Mouse (Mus musculus) liver, embryonic 14.5 days (tissue): Measurements from ENCODE around the gene P2ry6. TPM values are rescaled to one million over a fixed set of nuclear protein-coding genes. Genes with fewer than 3 reads are reported as not detected.

Experiments
- ATAC-seq: fragments of 200-750 bp; cut with Nextera tagmentation; 2 replicates; pipeline ENCODE4 v1.8.0; 2017; ENCODE audit warnings: moderate number of reproducible peaks, mild to moderate bottlenecking, moderate library complexity; ENCODE audit not compliant: insufficient read depth
- DNase-seq, 3 experiments: peaks; one replicate each; pipeline ENCODE4 v3.0.0-alpha.2; 2012 to 2013; ENCODE audit warnings: low read depth in 3 of 3, low spot score in 3 of 3
- H3K27ac ChIP-seq: fragments of 300-500 bp; sonication (generic); 2 replicates; pipeline ENCODE4 v1.5.1; 2014; ENCODE audit warnings: moderate library complexity, mild to moderate bottlenecking, control low read depth, inconsistent platforms
- H3K27me3 ChIP-seq: fragments of 300-500 bp; sonication (generic); 2 replicates; pipeline ENCODE4 v1.6.1; 2014; ENCODE audit warnings: mild to moderate bottlenecking, low read length, moderate library complexity; ENCODE audit not compliant: control insufficient read depth, insufficient read depth
- H3K36me3 ChIP-seq: fragments of 300-500 bp; sonication (generic); replicated peaks from 2 replicates; pipeline ENCODE4 v1.6.1; 2014; ENCODE audit warnings: low read depth; ENCODE audit not compliant: control insufficient read depth, insufficient read depth
- H3K4me1 ChIP-seq, 2 experiments: fragments of 200-500 bp in 1 of 2; fragments of 300-500 bp in 1 of 2; sonication (generic) in 1 of 2; replicated peaks; 2 replicates each; pipeline ENCODE4 v1.6.1; 2012 to 2014; ENCODE audit warnings: antibody characterized with exemption in 1 of 2, inconsistent platforms in 1 of 2, low read length in 1 of 2; ENCODE audit not compliant: control insufficient read depth in 2 of 2, insufficient read depth in 2 of 2
- H3K4me2 ChIP-seq: fragments of 300-500 bp; sonication (generic); 2 replicates; pipeline ENCODE4 v1.6.1; 2014; ENCODE audit warnings: low read depth, mild to moderate bottlenecking, control low read depth, moderate library complexity
- H3K4me3 ChIP-seq, 2 experiments: fragments of 200-500 bp in 1 of 2; fragments of 300-500 bp in 1 of 2; sonication (generic) in 1 of 2; 2 replicates each; pipeline ENCODE4 v1.5.1; 2012 to 2014; ENCODE audit warnings: low read depth in 2 of 2, low read length in 2 of 2, mild to moderate bottlenecking in 2 of 2, control low read depth in 1 of 2, inconsistent platforms in 1 of 2, moderate library complexity in 1 of 2; ENCODE audit not compliant: insufficient read depth in 1 of 2
- H3K9ac ChIP-seq: fragments of 300-500 bp; sonication (generic); replicated peaks from 2 replicates; pipeline ENCODE4 v1.6.1; 2014; ENCODE audit warnings: mild to moderate bottlenecking, control low read depth, moderate library complexity
- H3K9me3 ChIP-seq: fragments of 300-500 bp; sonication (generic); 2 replicates; pipeline ENCODE4 v1.6.1; 2016; ENCODE audit warnings: low read length, mixed read lengths; ENCODE audit not compliant: control insufficient read depth
- CTCF ChIP-seq: IDR thresholded peaks from 2 replicates; pipeline ENCODE4 v1.5.1; 2016; ENCODE audit warnings: antibody characterized with exemption, low read depth, control low read depth
- EP300 ChIP-seq: IDR thresholded peaks from 2 replicates; pipeline ENCODE4 v1.6.1; 2016; ENCODE audit warnings: antibody characterized with exemption, low read depth
- WGBS: fragments of 180-500 bp; shearing (Covaris S2); extraction: QIAGEN DNeasy Blood & Tissue Kit; methylation state at CpG from one replicate; pipeline ENCODE4 v1.1.7; 2014; ENCODE audit not compliant: insufficient replicate concordance; 5-methylcytosine and 5-hydroxymethylcytosine counted together
- polyA plus RNA-seq, 2 experiments: library from polyadenylated mRNA; depleted of rRNA in 1 of 2; stranded (reverse) in 1 of 2; unstranded in 1 of 2; fragments of >200 nt; fragmentation: Nextera tagmentation in 1 of 2; extraction: Ambion mirVana in 1 of 2; gene quantifications; 2 replicates each; pipeline versions ENCODE4 v1.2.1 to v1.2.3; 2012 to 2014

The P2ry6 gene
- polyA plus RNA-seq, 2 experiments, result 2.0 to 2.9 TPM

DNA sequence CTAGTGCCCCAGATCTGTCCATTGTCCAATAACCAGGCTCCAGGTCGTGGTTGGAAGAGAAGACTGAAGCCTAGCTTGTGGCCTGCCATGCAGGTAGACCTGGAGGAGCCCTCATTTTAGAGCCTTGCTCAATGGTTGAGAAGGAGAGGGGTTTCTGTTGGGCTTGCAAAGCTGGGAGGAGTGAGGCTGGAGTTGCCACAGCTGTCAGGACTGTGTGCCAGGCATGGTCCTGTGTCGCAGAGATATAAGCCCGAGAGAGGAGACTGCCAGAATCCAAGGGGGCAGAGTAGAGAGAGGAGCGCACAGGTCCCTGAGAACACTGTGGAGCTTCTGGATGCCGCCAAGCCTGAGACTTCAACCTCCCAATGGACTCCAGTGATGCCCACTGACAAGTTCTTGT, 29.7 kb downstream of the P2ry6 start:
- TF ChIP-seq EP300 (no peak), CTCF (no peak)
- Histone ChIP-seq H3K4me1 (peaks cover 0 to 7% of the 10 kb centered on the region in 2 experiments; a peak in 2 of 4 replicates), H3K9me3 (no peaks in the 10 kb centered on the region), H3K36me3 (no peaks in the 10 kb centered on the region), H3K4me3 (no peak overlapping the region), H3K4me2 (no peak overlapping the region), H3K27ac (no peak overlapping the region), H3K9ac (no peak overlapping the region), H3K27me3 (no peaks in the 10 kb centered on the region)
- 64% methylated on average over 5 of the region's 5 CpGs for WGBS
- ATAC-seq (no peak), DNase-seq (no peak)

DNA sequence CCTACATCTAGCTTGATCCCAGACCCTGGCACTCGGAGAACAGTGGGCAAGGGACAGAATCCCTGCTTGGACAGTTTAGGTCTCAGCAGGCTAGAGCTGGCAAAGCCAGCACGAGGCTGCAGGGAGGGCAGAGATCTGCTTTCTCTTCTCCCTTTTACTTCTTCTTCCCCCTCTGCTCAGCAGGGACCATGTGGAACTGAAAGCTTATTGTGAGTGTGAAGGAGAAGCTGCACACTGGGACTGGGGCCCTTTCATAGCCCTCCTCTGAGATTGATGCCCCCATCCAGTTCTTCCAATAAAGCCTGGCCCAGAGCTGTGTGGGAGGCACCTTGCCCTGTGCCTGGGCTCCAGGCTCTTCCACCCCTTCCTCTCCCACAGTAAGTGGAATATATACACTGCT, 30.1 kb downstream of the P2ry6 start:
- DNase-seq (no peak), ATAC-seq (no peak)
- peaks cover 0 to 2% of the 10 kb centered on the region in 2 experiments; a peak in 2 of 4 replicates for H3K4me1 ChIP-seq
- H3K4me2 ChIP-seq, result no peak overlapping the region
- H3K4me3 ChIP-seq, result no peak overlapping the region
- H3K9me3 ChIP-seq, result no peaks in the 10 kb centered on the region
- H3K9ac ChIP-seq, result no peak overlapping the region
- no peak overlapping the region for H3K27ac ChIP-seq
- no peak for TF ChIP-seq EP300
- TF ChIP-seq CTCF, result no peak
- H3K36me3 ChIP-seq, result no peaks in the 10 kb centered on the region
- H3K27me3 ChIP-seq, result no peaks in the 10 kb centered on the region
- 36% methylated on average over 2 of the region's 2 CpGs for WGBS

DNA sequence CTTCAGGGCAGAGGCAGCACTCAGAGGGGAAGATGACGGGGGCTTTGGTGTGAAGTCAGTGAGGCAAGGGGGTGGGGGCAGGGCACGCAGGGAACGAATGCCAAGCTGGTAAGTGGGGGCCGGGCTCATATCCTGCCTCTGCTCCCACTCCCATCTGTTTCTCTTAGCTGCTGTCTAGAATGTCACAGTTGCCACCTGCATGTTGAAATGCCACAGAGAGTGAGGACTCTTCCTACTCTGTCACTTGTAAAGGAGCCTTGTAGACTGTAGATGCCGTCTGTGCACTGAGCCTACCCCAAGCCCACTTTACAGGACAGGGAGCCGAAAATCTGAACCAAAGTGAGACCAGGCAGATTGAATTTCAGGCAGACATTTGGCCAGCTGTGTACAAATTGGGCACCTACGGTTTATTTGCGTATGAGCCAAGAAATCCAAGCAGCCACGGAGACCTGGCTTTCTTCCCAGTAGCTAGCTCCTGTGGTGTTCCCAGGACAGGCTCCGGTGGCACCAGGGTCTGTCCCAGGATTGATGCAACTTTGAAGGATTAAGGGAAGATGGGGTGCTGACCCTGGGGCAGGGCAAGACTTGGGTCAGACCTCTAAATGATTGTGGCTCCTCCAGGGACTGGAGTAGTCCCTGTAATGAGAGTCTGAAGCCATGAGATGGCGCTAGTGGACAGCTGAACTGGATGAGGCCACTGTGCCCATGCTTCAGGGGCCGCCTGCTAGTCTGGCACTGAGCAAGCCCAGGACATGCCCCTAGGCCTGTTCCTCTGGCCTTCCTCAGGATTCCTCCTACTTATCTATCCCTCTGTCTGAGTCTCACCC, 31.4 kb downstream of the P2ry6 start:
- no peak overlapping the region for H3K9ac ChIP-seq
- no peaks in the 10 kb centered on the region for H3K9me3 ChIP-seq
- H3K4me2 ChIP-seq, result no peak overlapping the region
- peak in 1 of 3 experiments; percentile 43 for DNase-seq
- WGBS, result 41% methylated on average over 12 of the region's 12 CpGs
- H3K4me1 ChIP-seq, result 0 out of 4 replicates have a peak, but pooled peaks cover 0 to 2% of the 10 kb centered on the region in 2 experiments
- no peaks in the 10 kb centered on the region for H3K36me3 ChIP-seq
- TF ChIP-seq CTCF (peak; percentile 83), EP300 (no peak)
- ATAC-seq, result peak; percentile 26; the same call in 1 of the 2 replicates
- no peak overlapping the region for H3K27ac ChIP-seq
- no peaks in the 10 kb centered on the region for H3K27me3 ChIP-seq
- H3K4me3 ChIP-seq, result no peak overlapping the region

DNA sequence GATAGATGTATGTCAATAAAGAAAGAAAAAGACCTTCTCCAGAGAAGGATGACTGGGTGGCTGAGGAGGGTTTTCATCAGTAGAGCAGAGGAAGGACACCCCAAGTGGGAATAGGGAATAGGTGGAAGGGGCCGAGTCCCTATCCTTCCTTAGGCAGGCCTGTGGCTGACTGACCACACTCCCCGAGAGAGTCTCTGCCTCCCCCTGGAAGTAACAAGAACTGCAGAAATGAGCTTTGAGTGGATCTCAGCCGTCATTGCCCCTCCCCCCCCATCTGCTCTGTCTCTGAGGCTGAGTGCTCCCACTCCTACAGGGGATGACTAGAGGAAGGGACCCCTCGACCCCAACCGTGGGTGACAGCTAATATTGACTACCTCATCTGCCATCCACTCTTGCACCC, 33.3 kb downstream of the P2ry6 start:
- ATAC-seq, result no peak
- WGBS, result 25% methylated on average over 5 of the region's 5 CpGs
- no peak for DNase-seq
- Histone ChIP-seq H3K9me3 (no peaks in the 10 kb centered on the region), H3K4me2 (no peak overlapping the region), H3K4me3 (no peak overlapping the region), H3K9ac (no peak overlapping the region), H3K4me1 (0 out of 4 replicates have a peak, but pooled peaks cover 0 to 2% of the 10 kb centered on the region in 2 experiments), H3K36me3 (no peaks in the 10 kb centered on the region), H3K27ac (no peak overlapping the region), H3K27me3 (no peaks in the 10 kb centered on the region)
- TF ChIP-seq CTCF, result no peak
- no peak for TF ChIP-seq EP300

DNA sequence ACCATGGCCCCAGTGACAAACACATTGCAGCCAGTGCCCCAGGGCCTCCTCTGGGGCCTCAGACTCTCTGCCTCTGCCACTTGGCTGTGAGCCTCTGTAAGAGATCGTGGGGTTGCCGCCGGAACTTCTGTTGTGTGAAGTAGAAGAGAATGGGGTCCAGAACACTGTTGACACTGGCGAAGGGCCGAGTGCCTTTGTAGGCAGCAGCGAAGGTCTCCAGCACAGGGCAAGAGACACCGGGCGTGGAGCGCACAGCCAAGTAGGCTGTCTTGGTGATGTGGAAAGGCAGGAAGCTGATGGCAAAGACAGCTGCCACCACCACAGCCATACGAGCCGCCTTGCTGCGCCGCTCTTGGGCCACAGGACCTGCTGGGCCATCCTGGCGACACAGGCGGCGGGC, 36.3 kb downstream of the P2ry6 start:
- WGBS, result 79% methylated on average over 16 of the region's 16 CpGs
- no peaks in the 10 kb centered on the region for H3K9me3 ChIP-seq
- H3K27ac ChIP-seq, result no peak overlapping the region
- no peak overlapping the region for H3K4me2 ChIP-seq
- ATAC-seq (no peak), DNase-seq (no peak)
- no peaks in the 10 kb centered on the region for H3K4me1 ChIP-seq
- H3K36me3 ChIP-seq, result no peaks in the 10 kb centered on the region
- no peaks in the 10 kb centered on the region; the same call in 1 of the 2 replicates for H3K27me3 ChIP-seq
- H3K9ac ChIP-seq, result no peak overlapping the region
- no peak overlapping the region for H3K4me3 ChIP-seq
- TF ChIP-seq EP300 (no peak), CTCF (no peak)
